Mouse (Mus musculus) kidney, adult 18-20 months (tissue): ENCODE results near the gene Platr25.
"Not testable (repeated sequence)": the region's sequence is repeated elsewhere in the genome, so short reads cannot be mapped to it uniquely, and the experiment has no call there.

Source experiments
- DNase-seq: peaks from one replicate; pipeline ENCODE4 v3.0.0; 2021

The Platr25 gene

DNA sequence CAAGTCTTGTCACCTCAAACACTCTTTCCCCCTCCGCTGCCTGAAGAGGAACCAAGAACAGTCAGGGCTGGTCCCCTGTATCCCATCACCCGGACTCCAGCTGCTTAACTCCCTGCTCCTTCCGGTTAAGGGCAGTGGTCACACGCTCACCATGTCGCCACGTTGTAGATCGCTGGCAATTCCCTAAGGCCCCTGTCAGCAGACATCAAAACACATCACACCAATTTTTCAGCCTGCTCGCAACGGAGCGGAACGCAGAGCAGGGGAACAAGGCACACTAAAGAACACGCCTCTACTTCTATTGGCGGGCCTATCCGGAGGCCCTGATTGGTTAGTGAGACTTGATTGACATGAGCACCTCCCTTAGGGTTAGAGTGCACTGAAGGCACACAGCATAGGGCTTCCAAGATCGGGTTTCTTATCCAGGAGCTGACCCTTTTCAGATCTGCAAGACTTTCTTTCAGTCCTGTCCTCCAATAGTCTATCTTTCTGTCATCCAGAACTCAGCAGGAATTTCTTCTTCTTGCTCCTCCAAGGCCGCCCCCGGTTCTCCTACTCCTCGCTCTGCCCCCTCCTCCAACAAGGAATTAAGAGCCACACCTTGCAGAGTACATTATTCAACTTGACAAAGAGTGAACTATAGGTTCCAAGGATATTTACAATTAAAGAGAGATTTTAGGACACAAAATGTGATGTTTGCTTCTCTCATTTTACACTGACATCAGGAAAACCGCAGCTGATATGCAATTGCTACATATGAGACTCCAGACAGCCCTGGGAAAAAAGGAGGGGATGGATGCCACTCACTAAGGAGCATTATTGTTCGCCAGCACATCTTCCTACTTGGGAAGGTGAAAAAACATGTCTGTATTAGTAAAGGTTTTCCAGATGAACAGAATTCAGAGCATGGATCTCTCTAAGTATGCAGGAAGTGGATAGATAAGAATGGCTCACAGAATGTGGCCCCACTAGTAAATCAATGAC lies at the start of gene Platr25:
Gene Platr25 (minus strand): TSS at position 278 of the 984 bp plus-strand sequence.
- DNase-seq = peak; percentile 64

DNA sequence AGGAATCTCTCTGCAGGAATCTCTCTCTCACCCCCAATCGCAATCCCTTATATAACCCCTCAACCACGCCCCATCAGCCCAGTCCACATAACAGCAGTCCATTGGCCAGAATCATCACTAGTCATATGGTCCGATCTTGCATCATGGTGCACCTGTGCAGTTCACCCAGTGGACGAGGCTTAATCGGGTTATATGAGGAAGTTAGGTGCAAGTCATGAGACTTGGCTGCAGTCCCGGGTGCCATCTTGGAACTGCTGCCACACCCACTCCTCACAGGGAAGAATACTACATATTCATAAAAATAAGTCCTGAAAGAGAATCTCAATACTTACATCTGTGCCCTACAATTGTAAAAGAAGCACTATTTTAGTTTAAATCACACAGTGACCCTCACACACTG lies 47.5 kb upstream of the Platr25 start:
- not testable (repeated sequence) for DNase-seq

DNA sequence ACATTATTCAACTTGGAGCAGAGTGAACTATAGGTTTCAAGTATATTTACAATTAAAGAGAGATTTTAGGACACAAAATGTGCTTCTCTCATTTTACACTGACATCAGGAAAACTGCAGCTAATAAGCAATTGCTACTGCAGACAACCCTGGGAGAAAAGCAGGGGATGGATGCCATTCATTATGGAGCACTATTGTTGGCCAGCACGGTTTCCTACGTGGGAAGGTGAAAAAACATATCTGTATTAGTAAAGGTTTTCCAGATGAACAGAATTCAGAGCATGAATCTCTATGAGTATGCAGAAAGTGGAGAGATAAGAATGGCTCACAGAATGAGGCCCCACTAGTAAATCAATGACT lies 25.6 kb upstream of the Platr25 start:
- not testable (repeated sequence) for DNase-seq

DNA sequence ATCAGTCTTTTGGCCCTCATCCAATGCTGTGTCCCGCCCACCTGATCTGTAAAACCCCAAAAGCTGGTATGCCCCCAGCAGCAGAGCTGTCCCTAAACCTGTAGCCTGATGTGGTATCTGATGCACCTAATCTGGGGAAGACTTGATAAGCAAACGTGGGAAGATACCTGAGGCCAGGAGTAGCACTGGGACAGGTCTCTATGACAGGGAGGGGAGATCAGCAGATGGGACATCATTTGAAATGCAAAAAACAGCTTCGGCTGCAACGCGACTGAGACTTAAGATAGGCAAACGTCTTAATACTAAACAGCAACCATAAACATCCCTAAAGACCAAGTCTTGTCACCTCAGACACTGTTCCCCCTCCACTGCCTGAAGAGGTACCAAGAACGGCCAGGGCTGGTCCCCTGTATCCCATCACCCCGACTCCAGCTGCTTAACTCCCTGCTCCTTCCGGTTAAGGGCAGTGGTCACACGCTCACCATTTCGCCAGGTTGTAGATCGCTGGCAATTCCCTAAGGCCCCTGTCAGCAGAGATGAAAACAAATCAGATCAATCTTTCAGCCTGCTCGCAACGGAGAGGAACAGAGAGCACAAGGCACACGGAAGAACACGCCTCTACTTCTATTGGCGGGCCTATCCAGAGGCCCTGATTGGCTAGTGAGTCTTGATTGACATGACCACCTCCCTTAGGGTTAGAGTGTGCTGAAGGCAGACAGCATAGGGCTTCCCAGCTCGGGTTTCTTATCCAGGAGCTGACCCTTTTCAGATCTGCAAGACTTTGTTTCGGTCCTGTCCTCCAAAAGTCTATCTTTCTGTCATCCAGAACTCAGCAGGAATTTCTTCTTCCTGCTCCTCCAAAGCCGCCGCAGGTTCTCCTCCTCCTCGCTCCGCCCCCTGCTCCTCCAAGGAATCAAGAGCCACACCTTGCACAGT lies 25.0 kb upstream of the Platr25 start, which contains the start of gene Gm5141:
Gene Gm5141 (minus strand): TSS at position 610 of the 936 bp plus-strand sequence.
- DNase-seq = peak; percentile 72

DNA sequence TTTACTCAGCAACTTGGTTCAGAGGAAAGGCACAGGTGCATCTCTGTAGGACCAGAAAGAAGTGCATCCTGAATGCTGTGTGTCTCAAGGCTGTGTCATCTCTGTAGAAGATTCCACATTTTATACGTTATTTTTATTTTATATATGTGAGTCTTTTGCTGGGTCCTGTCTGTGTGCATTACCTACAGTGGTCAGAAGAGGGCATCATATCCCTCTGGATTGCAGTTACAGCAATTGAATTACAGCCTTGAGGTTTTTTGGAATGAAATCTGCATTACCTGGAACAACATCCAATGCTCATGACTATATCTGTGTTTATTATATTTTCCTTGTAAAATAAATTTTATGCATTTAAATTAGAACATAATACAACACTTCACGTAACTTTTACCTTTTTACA lies 3.3 kb upstream of the Platr25 start:
- peak; percentile 21 for DNase-seq

DNA sequence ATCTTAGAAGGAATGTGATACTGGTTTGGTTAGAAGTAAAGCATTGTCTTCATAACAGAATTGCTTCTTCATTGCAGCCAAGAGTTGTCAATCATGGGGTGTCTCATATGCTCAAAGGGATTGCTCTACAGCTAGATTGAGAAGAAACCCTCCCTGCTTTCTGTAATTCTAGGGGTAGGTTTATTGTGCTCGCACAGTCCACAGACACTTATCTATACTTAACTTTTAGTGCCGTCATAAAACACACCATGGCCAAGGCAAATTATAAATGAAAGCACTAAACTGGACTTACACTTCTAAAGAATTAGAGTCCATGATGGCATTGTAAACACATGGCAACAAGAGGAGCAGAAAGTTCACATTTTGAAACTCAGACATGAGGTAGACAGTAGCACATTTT lies 27.2 kb downstream of the Platr25 start:
- DNase-seq = no peak

DNA sequence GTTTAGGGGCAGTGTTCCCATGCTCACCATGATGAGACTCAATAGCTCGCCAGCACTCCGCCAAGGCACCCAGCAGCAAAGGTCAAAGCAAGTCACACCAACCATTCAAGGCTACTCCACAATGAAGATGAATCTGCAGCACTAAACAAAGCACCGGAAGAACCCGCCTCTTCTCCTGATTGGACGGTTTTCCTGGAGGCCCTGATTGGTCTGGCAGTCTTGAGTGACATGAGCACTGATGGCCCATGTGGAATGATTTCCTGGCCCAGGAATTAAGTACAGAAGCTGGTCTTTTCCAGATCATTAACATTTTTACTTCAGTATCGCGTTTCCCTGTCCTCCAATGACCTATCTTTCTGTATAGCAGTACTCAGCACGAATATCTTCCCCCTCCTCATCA lies 47.9 kb downstream of the Platr25 start:
- DNase-seq = not testable (repeated sequence)

DNA sequence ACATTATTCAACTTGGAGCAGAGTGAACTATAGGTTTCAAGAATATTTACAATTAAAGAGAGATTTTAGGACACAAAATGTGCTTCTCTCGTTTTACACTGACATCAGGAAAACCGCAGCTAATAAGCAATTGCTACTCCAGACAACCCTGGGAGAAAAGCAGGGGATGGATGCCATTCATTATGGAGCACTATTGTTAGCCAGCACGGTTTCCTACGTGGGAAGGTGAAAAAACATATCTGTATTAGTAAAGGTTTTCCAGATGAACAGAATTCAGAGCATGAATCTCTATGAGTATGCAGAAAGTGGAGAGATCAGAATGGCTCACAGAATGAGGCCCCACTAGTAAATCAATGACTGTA lies 75.2 kb downstream of the Platr25 start:
- DNase-seq = not testable (repeated sequence)

DNA sequence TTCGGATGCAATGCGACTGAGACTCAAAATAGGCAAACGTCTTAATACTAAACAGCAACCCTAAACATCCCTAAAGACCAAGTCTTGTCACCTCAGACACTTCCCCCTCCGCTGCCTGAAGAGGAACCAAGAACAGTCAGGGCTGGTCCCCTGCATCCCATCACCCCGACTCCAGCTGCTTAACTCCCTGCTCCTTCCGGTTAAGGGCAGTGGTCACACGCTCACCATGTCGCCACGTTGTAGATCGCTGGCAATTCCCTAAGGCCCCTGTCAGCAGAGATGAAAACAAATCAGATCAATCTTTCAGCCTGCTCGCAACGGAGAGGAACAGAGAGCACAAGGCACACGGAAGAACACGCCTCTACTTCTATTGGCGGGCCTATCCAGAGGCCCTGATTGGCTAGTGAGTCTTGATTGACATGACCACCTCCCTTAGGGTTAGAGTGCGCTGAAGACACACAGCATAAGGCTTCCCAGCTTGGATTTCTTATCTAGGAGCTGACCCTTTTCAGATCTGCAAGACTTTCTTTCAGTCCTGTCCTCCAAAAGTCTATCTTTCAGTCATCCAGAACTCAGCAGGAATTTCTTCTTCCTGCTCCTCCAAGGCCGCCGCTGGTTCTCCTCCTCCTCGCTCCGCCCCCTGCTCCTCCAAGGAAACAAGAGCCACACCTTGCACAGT lies 75.8 kb downstream of the Platr25 start:
- peak; percentile 58 for DNase-seq

DNA sequence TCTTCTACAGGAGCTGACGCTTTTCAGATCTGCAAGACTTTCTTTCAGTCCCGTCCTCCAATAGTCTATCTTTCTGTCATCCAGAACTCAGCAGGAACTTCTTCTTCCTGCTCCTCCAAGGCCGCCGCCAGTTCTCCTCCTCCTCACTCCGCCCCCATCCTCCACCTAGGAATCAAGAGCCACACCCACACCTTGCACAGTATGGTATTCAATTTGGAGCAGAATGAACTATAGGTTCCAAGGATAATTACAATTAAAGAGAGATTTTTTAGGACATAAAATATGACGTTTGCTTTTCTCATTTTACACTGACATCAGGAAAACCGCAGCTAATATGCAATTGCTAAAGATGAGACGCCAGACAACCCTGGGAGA lies 107.2 kb downstream of the Platr25 start:
- no peak for DNase-seq

DNA sequence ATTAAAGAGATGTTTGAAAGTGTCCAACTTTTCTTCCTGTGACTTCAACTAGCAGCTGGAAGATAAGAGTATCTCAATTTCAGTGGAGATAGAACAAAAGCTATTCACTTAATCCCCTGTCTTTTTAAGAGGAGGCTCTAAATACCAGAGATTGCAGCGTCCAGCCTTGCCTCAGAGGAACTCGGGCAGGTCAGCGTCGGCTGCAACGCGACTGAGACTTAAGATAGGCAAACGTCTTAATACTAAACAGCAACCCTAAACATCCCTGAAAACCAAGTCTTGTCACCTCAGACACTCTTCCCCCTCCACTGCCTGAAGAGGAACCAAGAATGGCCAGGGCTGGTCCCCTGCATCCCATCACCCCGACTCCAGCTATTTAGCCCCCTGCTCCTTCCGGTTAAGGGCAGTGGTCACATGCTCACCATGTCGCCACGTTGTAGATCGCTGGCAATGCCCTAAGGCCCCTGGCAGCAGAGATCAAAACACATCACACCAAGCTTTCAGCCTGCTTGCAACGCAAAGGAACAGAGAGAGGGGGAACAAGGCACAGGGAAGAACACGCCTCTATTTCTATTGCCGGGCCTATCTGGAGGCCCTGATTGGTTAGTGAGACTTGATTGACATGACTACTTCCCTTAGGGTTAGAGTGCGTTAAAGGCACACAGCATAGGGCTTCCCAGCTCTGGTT lies 107.7 kb downstream of the Platr25 start:
- peak; percentile 71 for DNase-seq

DNA sequence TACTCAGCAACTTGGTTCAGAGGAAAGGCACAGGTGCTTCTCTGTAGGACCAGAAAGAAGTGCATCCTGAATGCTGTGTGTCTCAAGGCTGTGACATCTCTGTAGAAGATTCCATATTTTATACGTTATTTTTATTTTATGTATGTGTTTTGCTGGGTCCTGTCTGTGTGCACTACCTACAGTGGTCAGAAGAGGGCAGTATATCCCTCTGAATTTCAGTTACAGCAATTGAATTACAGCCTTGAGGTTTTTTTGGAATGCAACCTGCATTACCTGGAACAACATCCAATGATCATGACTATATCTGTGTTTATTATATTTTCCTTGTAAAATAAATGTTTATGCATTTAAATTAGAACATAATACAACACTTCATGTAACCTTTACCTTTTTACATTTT lies 133.4 kb downstream of the Platr25 start:
- peak; percentile 3 for DNase-seq

DNA sequence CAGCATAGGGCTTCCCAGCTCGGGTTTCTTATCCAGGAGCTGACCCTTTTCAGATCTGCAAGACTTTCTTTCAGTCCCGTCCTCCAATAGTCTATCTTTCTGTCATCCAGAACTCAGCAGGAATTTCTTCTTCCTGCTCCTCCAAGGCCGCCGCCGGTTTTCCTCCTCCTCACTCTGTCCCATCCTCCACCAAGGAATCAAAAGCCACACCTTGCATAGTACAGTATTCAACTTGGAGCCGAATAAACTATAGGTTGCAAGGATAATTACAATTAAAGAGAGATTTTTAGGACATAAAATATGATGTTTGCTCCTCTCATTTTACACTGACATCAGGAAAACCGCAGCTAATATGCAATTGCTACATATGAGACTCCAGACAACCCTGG lies 136.2 kb downstream of the Platr25 start:
- not testable (repeated sequence) for DNase-seq

DNA sequence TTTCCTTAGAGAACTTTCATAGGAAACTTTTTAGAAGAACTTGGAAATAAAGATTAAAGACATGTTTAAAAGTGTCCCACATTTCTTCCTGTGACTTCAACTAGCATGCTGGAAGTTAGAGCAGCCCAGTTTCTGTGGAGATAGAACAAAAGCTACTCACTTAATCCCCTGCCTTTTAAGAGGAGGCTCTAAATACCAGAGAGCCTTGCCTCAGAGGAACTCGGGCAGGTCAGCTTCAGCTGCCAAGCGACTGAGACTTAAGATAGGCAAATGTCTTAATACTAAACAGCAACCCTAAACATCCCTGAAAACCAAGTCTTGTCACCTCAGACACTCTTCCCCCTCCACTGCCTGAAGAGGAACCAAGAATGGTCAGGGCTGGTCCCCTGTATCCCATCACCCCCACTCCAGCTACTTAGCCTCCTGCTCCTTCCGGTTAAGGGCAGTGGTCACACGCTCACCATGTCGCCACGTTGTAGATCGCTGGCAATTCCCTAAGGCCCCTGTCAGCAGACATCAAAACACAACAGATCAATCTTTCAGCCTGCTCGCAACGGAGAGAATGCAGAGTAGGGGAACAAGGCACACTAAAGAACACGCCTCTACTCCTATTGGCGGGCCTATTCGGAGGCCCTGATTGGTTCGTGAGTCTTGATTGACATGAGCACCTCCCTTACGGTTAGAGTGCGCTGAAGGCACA lies 136.8 kb downstream of the Platr25 start, which contains the start of gene 6720489N17Rik:
Gene 6720489N17Rik (minus strand): TSS at position 606 of the 700 bp plus-strand sequence.
- peak; percentile 78 for DNase-seq
